Mouse (Mus musculus) CH12.LX (cell line): ENCODE data around the gene Tgif2. TPM values are rescaled to one million over a fixed set of nuclear protein-coding genes. Genes with fewer than 3 reads are reported as not detected.

Source experiments
- DNase-seq: peaks from one replicate; pipeline ENCODE4 v3.0.0-alpha.2; 2013; ENCODE audit errors: extremely low read depth
- H3K27ac ChIP-seq: 2 replicates; pipeline ENCODE4 v1.5.1; 2012; ENCODE audit warnings: low read depth, mild to moderate bottlenecking, control low read depth, moderate library complexity; ENCODE audit not compliant: insufficient read depth
- H3K27me3 ChIP-seq: replicated peaks from 2 replicates; pipeline ENCODE3; 2012; ENCODE audit warnings: inconsistent platforms
- H3K36me3 ChIP-seq, 2 experiments: replicated peaks in 1 of 2; 2 replicates each; pipeline versions ENCODE3 to v1.6.1; 2012; ENCODE audit warnings: inconsistent platforms in 1 of 2, low read length in 1 of 2, mild to moderate bottlenecking in 1 of 2, mixed read lengths in 1 of 2, moderate library complexity in 1 of 2; ENCODE audit not compliant: control insufficient read depth in 1 of 2, insufficient read depth in 1 of 2
- H3K4me1 ChIP-seq, 2 experiments: 2 replicates each; pipeline ENCODE4 v1.6.1; 2012; ENCODE audit warnings: inconsistent platforms in 1 of 2, moderate library complexity in 1 of 2; ENCODE audit not compliant: insufficient read depth in 2 of 2, control insufficient read depth in 1 of 2
- H3K4me2 ChIP-seq: 2 replicates; pipeline ENCODE4 v1.6.1; 2012; ENCODE audit warnings: low read depth, mild to moderate bottlenecking, control low read depth; ENCODE audit not compliant: poor library complexity, insufficient read depth, severe bottlenecking
- H3K4me3 ChIP-seq, 3 experiments: fragments of 150-350 bp in 1 of 3; sonication (generic) in 1 of 3; replicated peaks in 1 of 3; 2 replicates each; pipeline versions ENCODE3 to v1.5.1; 2011 to 2012; ENCODE audit warnings: low read depth in 2 of 3, low read length in 2 of 3, mild to moderate bottlenecking in 2 of 3, moderate library complexity in 2 of 3, control low read depth in 1 of 3, improper control_type of control experiment in 1 of 3, inconsistent platforms in 1 of 3, mixed read lengths in 1 of 3; ENCODE audit not compliant: poor library complexity in 1 of 3
- H3K79me2 ChIP-seq: replicated peaks from 2 replicates; pipeline ENCODE4 v1.6.1; 2012; ENCODE audit warnings: mild to moderate bottlenecking, moderate library complexity; ENCODE audit not compliant: control insufficient read depth, poor library complexity, insufficient read depth, severe bottlenecking; ENCODE audit errors: extremely low read depth
- H3K9ac ChIP-seq: 2 replicates; pipeline ENCODE4 v1.6.1; 2012; ENCODE audit warnings: low read depth, mild to moderate bottlenecking, control low read depth, moderate library complexity; ENCODE audit not compliant: insufficient read depth
- H3K9me3 ChIP-seq: replicated peaks from 2 replicates; pipeline ENCODE3; 2012; ENCODE audit warnings: low read length, inconsistent platforms, mixed read lengths
- BHLHE40 ChIP-seq: IDR thresholded peaks from 2 replicates; pipeline ENCODE4 v1.6.1; 2011; ENCODE audit warnings: mild to moderate bottlenecking, low read depth, low read length, improper control_type of control experiment
- CHD2 ChIP-seq: IDR thresholded peaks from 2 replicates; pipeline ENCODE4 v1.6.1; 2011; ENCODE audit warnings: low read length, improper control_type of control experiment
- CTCF ChIP-seq, 2 experiments: IDR thresholded peaks in 1 of 2; conservative IDR thresholded peaks in 1 of 2; 2 replicates each; pipeline ENCODE4 v1.5.1; 2011 to 2012; ENCODE audit warnings: low read depth in 2 of 2, low read length in 2 of 2, improper control_type of control experiment in 1 of 2, inconsistent platforms in 1 of 2, mild to moderate bottlenecking in 1 of 2, moderate library complexity in 1 of 2
- GABPA ChIP-seq: IDR thresholded peaks from 2 replicates; pipeline ENCODE4 v1.6.1; 2012; ENCODE audit warnings: low read depth, low read length, improper control_type of control experiment, inconsistent platforms; ENCODE audit not compliant: insufficient replicate concordance
- JUN ChIP-seq: IDR thresholded peaks from 2 replicates; pipeline ENCODE4 v1.6.1; 2011; ENCODE audit warnings: low read depth, mild to moderate bottlenecking, low read length, improper control_type of control experiment, moderate library complexity; ENCODE audit not compliant: insufficient read depth
- MAX ChIP-seq: IDR thresholded peaks from 2 replicates; pipeline ENCODE4 v1.6.1; 2011; ENCODE audit warnings: low read length, improper control_type of control experiment
- MAZ ChIP-seq: IDR thresholded peaks from 2 replicates; pipeline ENCODE4 v1.6.1; 2012; ENCODE audit warnings: low read depth, mild to moderate bottlenecking, inconsistent platforms, low read length, improper control_type of control experiment, moderate library complexity
- MEF2A ChIP-seq: IDR thresholded peaks from 2 replicates; pipeline ENCODE4 v1.6.1; 2014; ENCODE audit warnings: low read depth, mild to moderate bottlenecking, inconsistent platforms, low read length, improper control_type of control experiment, borderline replicate concordance
- MXI1 ChIP-seq: IDR thresholded peaks from 2 replicates; pipeline ENCODE4 v1.6.1; 2011; ENCODE audit warnings: mild to moderate bottlenecking, low read depth, low read length, improper control_type of control experiment
- MYC ChIP-seq: IDR thresholded peaks from 2 replicates; pipeline ENCODE4 v1.6.1; 2011; ENCODE audit warnings: low read depth, mild to moderate bottlenecking, improper control_type of control experiment, low read length
- TBP ChIP-seq: conservative IDR thresholded peaks from 2 replicates; pipeline ENCODE4 v1.6.1; 2011; ENCODE audit warnings: low read depth, low read length, improper control_type of control experiment
- UBTF ChIP-seq: IDR thresholded peaks from 2 replicates; pipeline ENCODE4 v1.6.1; 2012; ENCODE audit warnings: low read depth, mild to moderate bottlenecking, inconsistent platforms, low read length, improper control_type of control experiment, moderate library complexity
- USF2 ChIP-seq: conservative IDR thresholded peaks from 2 replicates; pipeline ENCODE4 v1.6.1; 2011; ENCODE audit warnings: low read depth, low read length, improper control_type of control experiment
- ZKSCAN1 ChIP-seq: IDR thresholded peaks from 2 replicates; pipeline ENCODE4 v1.6.1; 2012; ENCODE audit warnings: low read depth, inconsistent platforms, low read length, improper control_type of control experiment, borderline replicate concordance
- ZMIZ1 ChIP-seq: IDR thresholded peaks from 2 replicates; pipeline ENCODE4 v1.6.1; 2012; ENCODE audit warnings: low read depth, mild to moderate bottlenecking, inconsistent platforms, low read length, improper control_type of control experiment
- dilution Hi-C: fragments of 300-500 bp; cut with MboI; formaldehyde crosslinking; loops from 2 replicates; pipeline ENCODE4 v1.14.3; 2020; ENCODE audit warnings: low sequenced_read_pairs; ENCODE audit not compliant: extremely low pct_unique_long_range_greater_than_20kb, extremely low pct_ligation_motif_present
- in situ Hi-C: fragments of 300-500 bp; cut with MboI; formaldehyde crosslinking; loops from 3 replicates; pipeline ENCODE4 v1.14.3; 2019; ENCODE audit warnings: low sequenced_read_pairs, low pct_ligation_motif_present, low pct_unique_long_range_greater_than_20kb, mixed read lengths
- polyA plus RNA-seq: library from polyadenylated mRNA; unstranded; fragments of >175 nt; gene quantifications from 2 replicates; pipeline ENCODE4 v1.2.1, GENCODE M21; 2012; ENCODE audit warnings: low read depth; ENCODE audit not compliant: insufficient read length
- total RNA-seq, 2 experiments: library from RNA; depleted of rRNA; stranded (reverse); fragments of 300-350 nt in 1 of 2; fragments of >200 nt in 1 of 2; gene quantifications; 2 replicates each; pipeline ENCODE4 v1.2.3; 2012 to 2014

Gene Tgif2
- total and polyA plus RNA-seq, 3 experiments: 10.3 to 12.2 (median 11.3) TPM

GRCm38 (mm10) chr2:156803698-156804372 is 36.0 kb upstream of the Tgif2 start:
- dilution Hi-C loops (no loop called here), in situ Hi-C loops (no loop called here)
- Histone ChIP-seq H3K4me2 (no peak overlapping the region), H3K27ac (no peak overlapping the region), H3K9me3 (peaks cover 2% of the 10 kb centered on the region), H3K79me2 (no peaks in the 10 kb centered on the region), H3K36me3 (no peaks in the 10 kb centered on the region), H3K9ac (no peak overlapping the region), H3K4me3 (no peak overlapping the region), H3K27me3 (peaks cover 22% of the 10 kb centered on the region), H3K4me1 (peaks cover 0 to 3% of the 10 kb centered on the region in 2 experiments; a peak in 1 of 4 replicates)
- DNase-seq: no peak
- TF ChIP-seq MXI1 (no peak), CHD2 (no peak), MAX (no peak), USF2 (no peak), MYC (no peak), CTCF (conservative IDR thresholded peaks at IDR 0.05 in 1 of 2, IDR thresholded peaks at IDR 0.05 in 1 of 2; ENCODE audit: low read depth in 2 of 2, low read length in 2 of 2) (no peak)

DNA sequence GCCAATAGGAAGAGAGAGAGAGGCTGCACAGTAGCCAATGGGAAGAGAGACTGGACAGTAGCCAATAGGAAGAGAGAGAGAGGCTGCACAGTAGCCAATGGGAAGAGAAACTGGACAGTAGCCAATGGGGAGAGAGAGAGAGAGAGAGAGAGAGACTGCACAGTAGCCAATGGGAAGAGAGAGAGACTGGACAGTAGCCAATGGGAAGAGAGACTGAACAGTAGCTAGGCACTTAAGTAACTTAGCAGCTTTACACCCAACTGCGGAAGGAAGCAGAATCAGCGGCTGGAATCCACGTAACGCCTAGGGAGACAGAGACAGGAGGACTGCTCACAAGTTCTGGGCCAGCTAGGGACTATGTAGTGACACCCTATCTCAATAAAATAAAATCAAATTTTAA is 35.2 kb upstream of the Tgif2 start:
- dilution Hi-C loops: no loop called here
- Histone ChIP-seq H3K4me2 (no peak overlapping the region), H3K79me2 (no peaks in the 10 kb centered on the region), H3K4me3 (no peak overlapping the region), H3K36me3 (no peaks in the 10 kb centered on the region), H3K9me3 (no peaks in the 10 kb centered on the region), H3K27me3 (peaks cover 15% of the 10 kb centered on the region), H3K4me1 (peaks cover 0 to 4% of the 10 kb centered on the region in 2 experiments; a peak in 2 of 4 replicates)
- no peak for DNase-seq
- no peak for TF ChIP-seq BHLHE40
- no peak for TF ChIP-seq MAZ
- no peak for TF ChIP-seq GABPA
- no peak for TF ChIP-seq TBP
- TF ChIP-seq ZMIZ1: no peak
- no peak for TF ChIP-seq ZKSCAN1
- TF ChIP-seq UBTF: no peak
- TF ChIP-seq JUN: no peak
- TF ChIP-seq MEF2A: no peak
- TF ChIP-seq, all 38 proteins: peak for 0
- in situ Hi-C loops: no loop called here
- Histone ChIP-seq H3K9ac (no peak overlapping the region), H3K27ac (no peak overlapping the region)
